Mouse (Mus musculus) thymus, postnatal 14 days (tissue): Measurements from ENCODE around the gene Dffa.
"Not testable (repeated sequence)": the region's sequence is repeated elsewhere in the genome, so short reads cannot be mapped to it uniquely, and the experiment has no call there.

Experiments
- DNase-seq: peaks from one replicate; pipeline ENCODE4 v3.0.0; 2021

Dffa gene

GRCm38 (mm10) chr4:149099369-149100017, 4.5 kb upstream of the Dffa start, which contains the start of gene Pex14:
Pex14 (minus strand) TSS chr4:149099876.
- peak; percentile 91 for DNase-seq

GRCm38 (mm10) chr4:149100449-149100848, 3.5 kb upstream of the Dffa start:
- DNase-seq: not testable (repeated sequence)

- DNase-seq: no peak
Measured at GRCm38 (mm10) chr4:149101456-149101855, 2.5 kb upstream of the Dffa start.

GRCm38 (mm10) chr4:149119978-149120562, 16.1 kb downstream of the Dffa start:
- not testable (repeated sequence) for DNase-seq

- no peak for DNase-seq
Measured at GRCm38 (mm10) chr4:149123432-149123831, 19.5 kb downstream of the Dffa start.

- no peak for DNase-seq
Measured at GRCm38 (mm10) chr4:149125341-149126114, 21.6 kb downstream of the Dffa start.

- DNase-seq: no peak
Measured at GRCm38 (mm10) chr4:149126115-149126509, 22.2 kb downstream of the Dffa start.

- no peak for DNase-seq
Measured at GRCm38 (mm10) chr4:149126663-149127062, 22.7 kb downstream of the Dffa start, which contains the start of gene Cort. Cort (minus strand) TSS chr4:149126763.

GRCm38 (mm10) chr4:149128467-149128866, 24.5 kb downstream of the Dffa start:
- no peak for DNase-seq

- DNase-seq: no peak
Measured at GRCm38 (mm10) chr4:149131021-149131752, 27.2 kb downstream of the Dffa start.

GRCm38 (mm10) chr4:149131789-149132565, 28.0 kb downstream of the Dffa start:
- DNase-seq: no peak

GRCm38 (mm10) chr4:149133395-149133794, 29.4 kb downstream of the Dffa start:
- no peak for DNase-seq

- DNase-seq: no peak
Measured at GRCm38 (mm10) chr4:149136116-149136850, 32.3 kb downstream of the Dffa start.

GRCm38 (mm10) chr4:149136982-149137770, 33.2 kb downstream of the Dffa start, which contains the start of gene Cenps:
Cenps (minus strand) TSS chr4:149137629.
- DNase-seq: peak; percentile 93

GRCm38 (mm10) chr4:149138515-149138914, 34.6 kb downstream of the Dffa start:
- no peak for DNase-seq

- no peak for DNase-seq
Measured at GRCm38 (mm10) chr4:149143594-149143993, 39.6 kb downstream of the Dffa start.

GRCm38 (mm10) chr4:149144459-149144858, 40.5 kb downstream of the Dffa start:
- DNase-seq: peak; percentile 79

GRCm38 (mm10) chr4:149145151-149145550, 41.2 kb downstream of the Dffa start:
- DNase-seq: no peak

GRCm38 (mm10) chr4:149147528-149147927, 43.6 kb downstream of the Dffa start:
- no peak for DNase-seq

- no peak for DNase-seq
Measured at GRCm38 (mm10) chr4:149148084-149148483, 44.1 kb downstream of the Dffa start.

- no peak for DNase-seq
Measured at GRCm38 (mm10) chr4:149149196-149149595, 45.2 kb downstream of the Dffa start.
